Mouse (Mus musculus) C2C12 (cell line): ENCODE data around the gene Clint1. TPM values are rescaled to one million over a fixed set of nuclear protein-coding genes. Genes with fewer than 3 reads are reported as not detected.

ENCODE experiments used
- H3K27me3 ChIP-seq: one replicate; pipeline ENCODE4 v1.6.1; 2011; ENCODE audit not compliant: control insufficient read depth, insufficient read depth, insufficient read length
- H3K36me3 ChIP-seq: one replicate; pipeline ENCODE4 v1.6.1; 2011; ENCODE audit not compliant: control insufficient read depth, insufficient read depth
- H3K4me3 ChIP-seq: one replicate; pipeline ENCODE4 v1.5.1; 2011; ENCODE audit warnings: mild to moderate bottlenecking, control low read depth; ENCODE audit not compliant: poor library complexity, insufficient read depth, severe bottlenecking
- H3K79me2 ChIP-seq: one replicate; pipeline ENCODE4 v1.6.1; 2011; ENCODE audit not compliant: control insufficient read depth, insufficient read depth
- H3K79me3 ChIP-seq: one replicate; pipeline ENCODE4 v1.6.1; 2011; ENCODE audit warnings: low read depth, control low read depth
- H3ac ChIP-seq: one replicate; pipeline ENCODE3; 2011; ENCODE audit warnings: low read depth; ENCODE audit not compliant: control insufficient read depth, insufficient read length
- CEBPB ChIP-seq: IDR thresholded peaks from one replicate; pipeline ENCODE4 v1.6.1; 2011; ENCODE audit warnings: low read depth, mild to moderate bottlenecking, control low read depth, moderate library complexity
- CTCF ChIP-seq: IDR thresholded peaks from one replicate; pipeline ENCODE4 v1.5.1; 2011; ENCODE audit not compliant: control insufficient read depth, insufficient read depth, insufficient read length
- FOSL1 ChIP-seq: IDR thresholded peaks from one replicate; pipeline ENCODE4 v1.8.0; 2011; ENCODE audit warnings: mild to moderate bottlenecking, low read length; ENCODE audit not compliant: poor library complexity, insufficient read depth, severe bottlenecking
- MAX ChIP-seq: IDR thresholded peaks from one replicate; pipeline ENCODE4 v1.6.1; 2011; ENCODE audit warnings: mild to moderate bottlenecking, control low read depth
- MYOD1 ChIP-seq: IDR thresholded peaks from one replicate; pipeline ENCODE4 v1.6.1; 2011; ENCODE audit warnings: low read depth; ENCODE audit not compliant: control insufficient read depth, insufficient read length
- MYOG ChIP-seq: IDR thresholded peaks from one replicate; pipeline ENCODE4 v1.6.1; 2011; ENCODE audit not compliant: control insufficient read depth, insufficient read length; ENCODE audit errors: extremely low read depth
- USF1 ChIP-seq: IDR thresholded peaks from one replicate; pipeline ENCODE4 v1.6.1; 2011; ENCODE audit warnings: low read depth, mild to moderate bottlenecking, control low read depth, moderate library complexity
- polyA plus RNA-seq: library from polyadenylated mRNA; unstranded; fragments of >200 nt; fragmentation: generic; extraction: Trizol; gene quantifications from one replicate; pipeline ENCODE4 v1.2.1, GENCODE M21; 2012; ENCODE audit warnings: missing spikeins

The Clint1 gene
- polyA plus RNA-seq, 1 experiment = 31.9 TPM

DNA sequence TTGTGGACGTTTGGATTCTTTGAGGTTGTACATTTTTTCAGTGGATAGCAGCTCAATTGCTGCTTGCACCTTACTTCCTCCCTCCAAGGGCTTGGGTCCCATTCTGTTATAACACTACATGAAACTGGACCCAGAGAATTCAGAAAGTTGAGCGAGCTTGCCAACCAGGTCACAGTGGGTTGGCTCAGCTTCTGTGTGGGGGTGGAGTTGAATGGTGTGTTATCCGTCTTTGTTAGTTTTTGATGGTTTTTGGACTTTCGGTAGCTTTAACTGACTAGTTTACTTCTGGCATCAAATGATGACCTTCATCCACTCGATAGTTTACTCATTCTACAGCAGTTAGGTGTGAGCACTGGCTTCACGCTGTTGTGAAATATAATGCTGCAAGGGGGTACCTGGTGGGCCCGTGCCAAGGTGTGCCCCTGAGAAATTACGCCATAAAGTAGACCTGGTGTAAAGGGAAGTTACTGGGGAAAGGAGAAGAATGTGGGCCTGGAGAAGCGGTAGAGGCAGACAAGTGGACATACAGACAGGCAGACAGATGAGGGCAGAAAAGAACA, 36.7 kb downstream of the Clint1 start:
- Histone ChIP-seq H3K79me2 (peaks cover 10% of the 10 kb centered on the region), H3ac (no peak overlapping the region), H3K36me3 (peaks cover 87% of the 10 kb centered on the region), H3K4me3 (no peak overlapping the region), H3K27me3 (no peaks in the 10 kb centered on the region), H3K79me3 (no peaks in the 10 kb centered on the region)
- no peak for TF ChIP-seq USF1
- no peak for TF ChIP-seq MYOD1
- TF ChIP-seq FOSL1 = no peak
- no peak for TF ChIP-seq MAX
- TF ChIP-seq MYOG = no peak
- TF ChIP-seq CEBPB = no peak
- no peak for TF ChIP-seq CTCF

DNA sequence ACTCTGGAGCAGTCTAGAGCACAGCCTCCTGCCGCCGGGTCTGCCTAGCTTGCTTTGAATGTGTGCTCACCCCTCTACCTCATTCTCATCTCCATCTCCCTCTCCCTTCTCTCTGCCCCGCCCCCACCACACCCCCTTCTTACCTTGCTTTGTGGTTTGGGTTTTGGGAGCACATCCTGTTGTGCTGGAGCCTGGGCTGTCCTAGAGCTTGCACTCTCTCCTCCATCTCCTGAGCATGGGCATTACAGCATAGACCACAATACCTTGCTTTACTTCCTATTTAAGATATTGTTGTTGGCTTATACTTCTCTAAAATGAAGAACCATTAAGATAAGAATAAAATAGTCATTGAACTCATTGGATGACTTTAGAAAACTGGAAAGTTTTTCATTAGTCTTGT, 38.1 kb downstream of the Clint1 start:
- H3K79me2 ChIP-seq = peaks cover 2% of the 10 kb centered on the region
- peaks cover 93% of the 10 kb centered on the region for H3K36me3 ChIP-seq
- no peak for TF ChIP-seq MYOD1
- no peak overlapping the region for H3ac ChIP-seq
- H3K79me3 ChIP-seq = no peaks in the 10 kb centered on the region
- H3K4me3 ChIP-seq = no peak overlapping the region
- H3K27me3 ChIP-seq = no peaks in the 10 kb centered on the region

DNA sequence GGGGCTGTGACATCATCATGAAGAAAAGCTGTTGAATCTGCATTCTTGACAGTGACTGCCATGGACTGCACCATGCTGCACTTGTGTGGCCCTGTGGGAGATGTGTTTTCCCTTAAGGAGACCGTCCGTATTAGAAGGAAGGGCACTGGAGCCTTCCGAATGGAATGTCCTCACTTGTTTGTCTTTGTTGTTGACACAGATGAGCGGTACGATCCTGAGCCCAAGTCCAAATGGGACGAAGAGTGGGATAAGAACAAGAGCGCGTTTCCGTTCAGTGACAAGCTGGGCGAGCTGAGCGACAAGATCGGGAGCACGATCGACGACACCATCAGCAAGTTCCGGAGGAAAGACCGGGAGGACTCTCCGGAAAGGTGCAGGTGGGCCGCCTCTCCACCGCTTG, 38.6 kb downstream of the Clint1 start:
- Histone ChIP-seq H3K27me3 (no peaks in the 10 kb centered on the region), H3K79me3 (no peaks in the 10 kb centered on the region), H3K36me3 (peaks cover 97% of the 10 kb centered on the region), H3K4me3 (no peak overlapping the region), H3ac (no peak overlapping the region), H3K79me2 (no peaks in the 10 kb centered on the region)
- TF ChIP-seq CEBPB = no peak
- TF ChIP-seq MYOG = no peak
- TF ChIP-seq MAX = no peak
- no peak for TF ChIP-seq FOSL1
- TF ChIP-seq MYOD1 = no peak
- TF ChIP-seq CTCF = no peak
- no peak for TF ChIP-seq USF1

DNA sequence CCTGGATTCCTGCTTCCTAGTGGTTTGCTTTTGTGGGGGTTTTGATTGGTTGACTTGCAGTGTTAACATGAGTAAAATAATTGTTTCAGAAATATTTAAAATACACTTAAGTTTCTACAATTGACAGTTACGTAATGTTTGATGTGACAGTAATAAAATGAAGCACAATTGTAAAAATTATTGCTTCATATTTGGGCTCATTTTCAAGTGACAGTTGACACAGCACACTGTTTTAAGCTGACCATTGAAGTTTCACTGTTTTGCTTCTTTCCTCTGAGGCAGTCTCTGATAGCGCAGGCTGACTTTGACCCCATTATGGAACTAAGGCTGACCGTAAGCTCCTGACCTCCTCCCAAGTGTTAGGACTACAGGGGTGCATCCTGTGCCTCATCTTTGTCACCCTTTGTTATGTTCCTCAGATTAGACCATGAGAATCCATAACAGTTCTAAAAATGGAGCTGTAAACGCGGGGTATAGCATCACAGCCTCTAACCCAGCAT, 41.1 kb downstream of the Clint1 start:
- Histone ChIP-seq H3K27me3 (no peaks in the 10 kb centered on the region), H3K79me2 (no peaks in the 10 kb centered on the region), H3K4me3 (no peak overlapping the region), H3ac (no peak overlapping the region), H3K79me3 (no peaks in the 10 kb centered on the region), H3K36me3 (peaks cover 97% of the 10 kb centered on the region)
- TF ChIP-seq CTCF (no peak), CEBPB (no peak), USF1 (no peak), MYOG (no peak), FOSL1 (no peak), MYOD1 (no peak), MAX (no peak)

DNA sequence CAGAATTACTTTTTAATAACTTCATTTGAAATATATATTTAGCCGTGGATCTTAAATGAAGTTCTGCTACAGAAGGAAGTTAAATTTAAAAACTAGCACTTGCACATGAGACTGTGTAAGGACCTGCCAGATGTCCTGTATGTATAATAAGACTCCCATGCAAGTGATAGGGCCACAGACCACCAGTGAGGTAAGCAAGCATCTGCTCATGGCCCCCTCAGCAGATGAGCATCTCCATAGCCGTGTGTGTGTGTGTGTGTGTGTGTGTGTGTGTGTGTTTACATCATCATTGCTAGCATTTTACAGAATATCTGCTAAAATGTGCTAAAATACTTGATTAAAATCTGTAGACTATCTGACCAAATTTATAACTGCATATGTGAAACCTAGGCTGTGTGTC, 45.5 kb downstream of the Clint1 start:
- Histone ChIP-seq H3ac (no peak overlapping the region), H3K27me3 (no peaks in the 10 kb centered on the region), H3K36me3 (peaks cover 62% of the 10 kb centered on the region), H3K4me3 (no peak overlapping the region), H3K79me3 (no peaks in the 10 kb centered on the region), H3K79me2 (no peaks in the 10 kb centered on the region)
- TF ChIP-seq CEBPB (no peak), USF1 (no peak), CTCF (no peak), MAX (no peak), MYOD1 (no peak), MYOG (no peak), FOSL1 (no peak)

DNA sequence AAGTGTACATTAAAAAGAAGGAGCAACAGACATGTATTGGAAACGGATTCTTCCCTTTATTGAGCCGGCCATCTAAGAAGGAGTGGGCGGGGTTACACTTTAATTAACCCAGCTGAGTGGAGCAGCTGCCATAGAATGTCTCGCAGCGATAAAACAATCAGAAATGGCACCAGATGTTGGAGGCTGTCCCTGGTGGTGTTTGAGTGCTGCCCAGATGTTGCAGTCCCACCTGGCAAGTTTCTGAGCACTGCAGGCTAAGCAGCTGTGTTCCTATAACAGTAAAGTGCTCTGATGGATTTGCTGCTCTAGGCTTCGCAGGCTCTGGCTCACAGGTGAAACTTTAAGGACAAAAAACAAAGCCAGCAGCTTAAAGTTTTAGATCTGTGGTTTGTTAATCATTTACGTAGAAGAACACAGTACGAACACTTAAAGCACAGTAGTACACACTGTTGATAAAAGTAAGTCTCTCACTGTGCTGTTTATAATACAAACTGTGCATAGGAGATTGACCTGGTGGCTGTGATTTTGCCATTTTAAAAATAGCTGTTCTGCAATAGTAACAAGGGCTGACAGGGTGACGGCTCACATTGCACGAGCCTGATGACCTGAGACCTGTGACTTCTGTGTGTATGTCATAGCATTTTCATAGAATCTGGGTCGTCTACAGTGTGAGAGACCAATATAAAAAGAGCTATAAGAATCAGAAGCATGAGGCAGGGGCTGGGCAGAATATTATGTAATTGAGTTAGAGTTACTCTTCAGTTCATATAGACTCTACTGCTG, 48.6 kb downstream of the Clint1 start:
- H3K27me3 ChIP-seq = no peaks in the 10 kb centered on the region
- no peak overlapping the region for H3K4me3 ChIP-seq
- TF ChIP-seq MAX (no peak), USF1 (no peak), FOSL1 (no peak), MYOD1 (no peak), MYOG (no peak), CEBPB (no peak), CTCF (no peak)
- H3K79me3 ChIP-seq = no peaks in the 10 kb centered on the region
- no peaks in the 10 kb centered on the region for H3K79me2 ChIP-seq
- H3K36me3 ChIP-seq = peaks cover 42% of the 10 kb centered on the region
- H3ac ChIP-seq = no peak overlapping the region
